Mouse (Mus musculus) heart, embryonic 14.5 days (tissue): ENCODE data around the gene Scgb1a1. TPM values are rescaled to one million over a fixed set of nuclear protein-coding genes. Genes with fewer than 3 reads are reported as not detected.

Experiments used
- ATAC-seq: fragments of 200-750 bp; cut with Nextera tagmentation; 2 replicates; pipeline ENCODE4 v1.8.0; 2017; ENCODE audit warnings: low read depth, moderate TSS enrichment; ENCODE audit not compliant: insufficient number of reproducible peaks, insufficient read depth, low FRiP score
- H3K27ac ChIP-seq, 2 experiments: fragments of 200-500 bp in 1 of 2; fragments of 300-500 bp in 1 of 2; sonication (generic) in 1 of 2; replicated peaks in 1 of 2; 2 replicates each; pipeline ENCODE4 v1.5.1; 2012 to 2014; ENCODE audit warnings: low read depth in 2 of 2, low read length in 2 of 2, control low read depth in 1 of 2, mild to moderate bottlenecking in 1 of 2, mixed read lengths in 1 of 2; ENCODE audit not compliant: control insufficient read depth in 1 of 2, insufficient read depth in 1 of 2
- H3K27me3 ChIP-seq: fragments of 300-500 bp; sonication (generic); 2 replicates; pipeline ENCODE4 v1.6.1; 2014; ENCODE audit warnings: mild to moderate bottlenecking, low read length, control low read depth; ENCODE audit not compliant: control insufficient read depth, insufficient read depth
- H3K36me3 ChIP-seq: fragments of 300-500 bp; sonication (generic); 2 replicates; pipeline ENCODE4 v1.6.1; 2014; ENCODE audit warnings: mild to moderate bottlenecking, control low read depth, low read length, mixed read lengths; ENCODE audit not compliant: control insufficient read depth, insufficient read depth
- H3K4me1 ChIP-seq, 2 experiments: fragments of 200-500 bp in 1 of 2; fragments of 300-500 bp in 1 of 2; sonication (generic) in 1 of 2; 2 replicates each; pipeline ENCODE4 v1.6.1; 2012 to 2014; ENCODE audit warnings: low read length in 2 of 2, control low read depth in 1 of 2, mixed read lengths in 1 of 2; ENCODE audit not compliant: control insufficient read depth in 2 of 2, insufficient read depth in 2 of 2
- H3K4me2 ChIP-seq: fragments of 300-500 bp; sonication (generic); 2 replicates; pipeline ENCODE4 v1.6.1; 2014; ENCODE audit warnings: mild to moderate bottlenecking, low read length
- H3K4me3 ChIP-seq, 2 experiments: fragments of 200-500 bp in 1 of 2; fragments of 300-500 bp in 1 of 2; sonication (generic) in 1 of 2; 2 replicates each; pipeline ENCODE4 v1.5.1; 2012 to 2014; ENCODE audit warnings: low read length in 2 of 2, mild to moderate bottlenecking in 2 of 2, control low read depth in 1 of 2, low read depth in 1 of 2, moderate library complexity in 1 of 2; ENCODE audit not compliant: control insufficient read depth in 1 of 2, insufficient read depth in 1 of 2
- H3K9ac ChIP-seq: fragments of 300-500 bp; sonication (generic); 2 replicates; pipeline ENCODE4 v1.6.1; 2014; ENCODE audit warnings: mild to moderate bottlenecking, low read length
- H3K9me3 ChIP-seq: fragments of 300-500 bp; sonication (generic); 2 replicates; pipeline ENCODE4 v1.6.1; 2016; ENCODE audit warnings: low read length, control low read depth; ENCODE audit not compliant: control insufficient read depth
- WGBS: fragments of 180-500 bp; shearing (Covaris S2); extraction: QIAGEN DNeasy Blood & Tissue Kit; methylation state at CpG from one replicate; pipeline ENCODE4 v1.1.7; 2014; 5-methylcytosine and 5-hydroxymethylcytosine counted together
- polyA plus RNA-seq: library from polyadenylated mRNA; unstranded; fragments of >200 nt; fragmentation: Nextera tagmentation; extraction: Ambion mirVana; gene quantifications from 2 replicates; pipeline ENCODE4 v1.2.1, GENCODE M21; 2014

Scgb1a1 gene
- polyA plus RNA-seq, 1 experiment from 2014 or later, result not detected

DNA sequence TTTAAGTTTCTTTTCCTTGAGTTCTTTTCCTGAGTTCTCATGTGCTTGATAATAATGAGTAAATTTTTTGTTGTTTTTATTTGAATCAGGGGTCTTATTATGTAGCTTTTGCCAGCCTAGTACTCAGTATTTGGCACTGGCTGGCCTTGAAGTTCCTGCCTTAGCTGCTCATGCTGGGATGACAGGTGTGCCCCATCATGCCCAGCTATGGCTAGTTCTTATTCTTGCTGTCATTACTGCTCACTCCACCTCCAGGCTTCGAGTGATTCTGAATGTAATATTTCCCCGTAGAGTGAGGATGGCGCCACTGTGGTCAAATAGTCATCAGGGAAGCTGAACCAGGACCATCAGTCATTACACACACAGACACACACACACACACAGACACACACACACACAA, 23.9 kb downstream of the Scgb1a1 start:
- Histone ChIP-seq H3K36me3 (no peaks in the 10 kb centered on the region), H3K9ac (no peak overlapping the region), H3K4me1 (peaks cover 3 to 7% of the 10 kb centered on the region in 2 experiments; a peak in 2 of 4 replicates), H3K9me3 (no peaks in the 10 kb centered on the region), H3K27me3 (no peaks in the 10 kb centered on the region), H3K4me3 (no peak overlapping the region), H3K4me2 (no peak overlapping the region), H3K27ac (no peak overlapping the region)
- no peak for ATAC-seq
- 84% methylated on average over 3 of the region's 3 CpGs for WGBS

DNA sequence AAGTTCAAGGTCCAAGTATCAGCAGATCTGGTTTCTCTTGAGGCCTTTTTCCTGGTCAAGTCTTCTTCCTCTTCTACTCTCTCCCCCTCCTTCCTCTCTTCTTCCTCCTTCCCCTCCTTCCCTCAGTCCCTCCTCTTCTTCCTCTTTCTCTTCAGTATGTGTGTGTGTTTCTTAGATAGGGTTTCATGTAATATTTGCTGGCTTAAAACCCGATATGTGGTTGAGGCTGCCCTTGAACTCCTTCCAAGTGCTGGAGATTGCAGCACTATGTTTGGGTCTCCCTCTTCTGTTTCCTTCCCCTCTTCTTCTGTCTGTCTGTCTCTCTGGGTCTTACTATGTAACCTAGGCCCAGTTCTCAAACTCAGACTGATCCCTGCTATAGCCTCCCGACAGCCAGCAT, 24.9 kb downstream of the Scgb1a1 start:
- WGBS, result 79% methylated on average over 2 of the region's 2 CpGs
- peaks cover 3 to 7% of the 10 kb centered on the region in 2 experiments; a peak in 2 of 4 replicates for H3K4me1 ChIP-seq
- no peaks in the 10 kb centered on the region for H3K9me3 ChIP-seq
- ATAC-seq, result no peak
- no peaks in the 10 kb centered on the region for H3K36me3 ChIP-seq
- no peak overlapping the region for H3K4me3 ChIP-seq
- H3K27me3 ChIP-seq, result no peaks in the 10 kb centered on the region
- H3K9ac ChIP-seq, result no peak overlapping the region
- H3K4me2 ChIP-seq, result no peak overlapping the region
- no peak overlapping the region for H3K27ac ChIP-seq

DNA sequence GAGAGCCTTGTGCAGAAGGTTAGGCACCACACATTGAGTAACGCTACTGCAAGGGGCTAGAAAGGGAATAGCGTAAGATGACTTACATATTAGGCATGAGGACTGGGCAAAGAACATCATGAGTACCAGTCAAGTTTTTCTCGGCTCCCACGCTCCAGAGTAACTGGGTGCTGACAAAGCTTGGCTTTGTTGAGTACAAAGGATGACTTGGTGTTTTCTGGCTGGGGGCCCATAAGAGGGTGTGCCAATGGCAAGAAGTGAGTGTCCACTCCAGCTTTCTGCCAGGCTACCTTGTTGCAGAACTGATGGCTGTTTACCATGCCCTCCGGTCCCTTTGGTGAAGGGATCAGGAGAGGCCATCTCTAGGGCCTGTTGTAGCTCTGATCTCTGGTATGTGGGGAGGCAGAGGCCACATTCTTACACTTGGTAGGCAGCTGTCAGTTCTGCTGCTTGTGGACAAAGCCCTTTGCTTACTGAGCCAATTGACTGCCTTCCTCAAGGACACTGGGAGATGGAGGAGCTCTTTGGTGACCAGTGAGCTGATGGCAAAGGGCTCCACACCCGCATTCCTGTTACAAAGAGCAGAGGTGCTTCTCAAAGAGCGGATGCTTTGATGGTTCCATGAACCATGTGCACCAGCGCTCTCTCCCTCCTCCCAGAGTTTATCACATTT, 26.4 kb downstream of the Scgb1a1 start:
- H3K4me1 ChIP-seq, result peaks cover 3 to 7% of the 10 kb centered on the region in 2 experiments; a peak in 2 of 4 replicates
- no peaks in the 10 kb centered on the region for H3K9me3 ChIP-seq
- no peak overlapping the region for H3K4me2 ChIP-seq
- no peak overlapping the region for H3K9ac ChIP-seq
- H3K36me3 ChIP-seq, result no peaks in the 10 kb centered on the region
- H3K27me3 ChIP-seq, result no peaks in the 10 kb centered on the region
- no peak for ATAC-seq
- WGBS, result 80% methylated on average over 8 of the region's 8 CpGs
- H3K27ac ChIP-seq, result no peak overlapping the region
- no peak overlapping the region for H3K4me3 ChIP-seq

DNA sequence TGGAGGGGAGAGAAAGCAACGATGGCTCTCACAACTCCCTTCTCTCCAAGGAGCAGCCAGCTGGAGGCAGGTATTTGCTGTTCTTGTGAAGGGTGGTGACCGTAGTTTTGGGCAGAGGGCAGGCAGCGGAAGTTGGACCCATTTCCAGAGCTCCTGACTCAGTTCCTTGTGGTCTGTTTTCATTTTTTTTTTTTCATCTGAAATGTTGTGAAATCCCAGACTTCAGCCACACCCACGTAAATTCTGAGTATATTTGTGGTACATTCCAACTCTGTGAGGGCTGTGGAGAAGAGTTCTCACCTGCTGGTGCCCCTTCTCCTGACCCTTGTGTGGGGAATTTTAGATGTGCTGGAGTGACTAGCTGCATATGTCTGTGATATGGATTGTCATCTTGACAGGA, 27.7 kb downstream of the Scgb1a1 start:
- H3K4me3 ChIP-seq, result no peak overlapping the region
- H3K4me1 ChIP-seq, result peaks cover 0 to 4% of the 10 kb centered on the region in 2 experiments; a peak in 1 of 4 replicates
- H3K36me3 ChIP-seq, result no peaks in the 10 kb centered on the region
- H3K9me3 ChIP-seq, result no peaks in the 10 kb centered on the region
- H3K4me2 ChIP-seq, result no peak overlapping the region
- 79% methylated on average over 4 of the region's 4 CpGs for WGBS
- H3K27ac ChIP-seq, result no peak overlapping the region
- H3K27me3 ChIP-seq, result no peaks in the 10 kb centered on the region
- ATAC-seq, result no peak
- H3K9ac ChIP-seq, result no peak overlapping the region

DNA sequence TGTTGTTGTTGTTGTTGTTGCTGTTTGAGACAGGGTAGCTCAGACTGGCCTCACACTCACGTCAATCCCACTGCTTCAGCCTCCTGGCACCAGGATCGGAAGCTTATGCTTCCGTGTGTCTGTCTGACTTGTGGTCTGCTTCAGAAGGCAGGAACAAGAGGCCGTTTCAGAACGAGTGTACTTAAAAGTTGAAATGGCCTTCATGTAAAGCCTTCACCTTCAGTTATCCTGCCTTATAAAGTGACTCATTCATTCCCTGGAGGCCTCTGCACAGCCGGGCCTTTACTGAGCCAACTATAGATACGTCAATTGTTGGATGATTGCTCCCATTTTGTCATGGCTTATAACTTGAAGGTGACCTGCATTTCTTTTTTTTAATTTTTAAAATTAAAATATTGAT, 28.4 kb downstream of the Scgb1a1 start:
- Histone ChIP-seq H3K9ac (no peak overlapping the region), H3K36me3 (no peaks in the 10 kb centered on the region), H3K4me2 (no peak overlapping the region), H3K27ac (no peak overlapping the region), H3K4me1 (peaks cover 0 to 4% of the 10 kb centered on the region in 2 experiments; a peak in 1 of 4 replicates), H3K4me3 (no peak overlapping the region), H3K9me3 (no peaks in the 10 kb centered on the region), H3K27me3 (no peaks in the 10 kb centered on the region)
- no peak for ATAC-seq
- 63% methylated on average over 7 of the region's 7 CpGs for WGBS

DNA sequence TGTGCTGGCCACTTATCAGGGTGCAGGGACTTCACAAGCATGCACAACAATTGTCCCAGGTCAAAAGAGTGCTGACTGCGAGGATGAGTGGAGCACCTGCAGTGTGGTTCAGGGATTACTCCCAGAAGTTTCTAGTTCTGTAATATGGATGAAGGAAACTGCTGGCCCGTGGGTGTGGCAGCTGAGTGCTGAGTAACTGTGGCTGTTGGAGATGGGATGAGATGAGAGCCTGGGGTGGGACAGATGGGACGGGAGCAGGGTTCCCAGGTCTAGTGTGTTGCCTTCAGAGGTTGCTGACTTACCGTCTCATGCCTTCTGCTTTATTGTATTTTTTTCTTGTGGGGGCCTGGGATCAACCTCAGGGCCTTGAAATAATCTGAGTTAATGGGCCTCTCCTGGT, 28.8 kb downstream of the Scgb1a1 start:
- H3K9ac ChIP-seq, result no peak overlapping the region
- H3K4me1 ChIP-seq, result peaks cover 0 to 4% of the 10 kb centered on the region in 2 experiments; a peak in 1 of 4 replicates
- H3K4me3 ChIP-seq, result no peak overlapping the region
- no peaks in the 10 kb centered on the region for H3K9me3 ChIP-seq
- H3K27me3 ChIP-seq, result no peaks in the 10 kb centered on the region
- 76% methylated on average over 4 of the region's 4 CpGs for WGBS
- no peaks in the 10 kb centered on the region for H3K36me3 ChIP-seq
- H3K4me2 ChIP-seq, result no peak overlapping the region
- ATAC-seq, result no peak
- H3K27ac ChIP-seq, result no peak overlapping the region

DNA sequence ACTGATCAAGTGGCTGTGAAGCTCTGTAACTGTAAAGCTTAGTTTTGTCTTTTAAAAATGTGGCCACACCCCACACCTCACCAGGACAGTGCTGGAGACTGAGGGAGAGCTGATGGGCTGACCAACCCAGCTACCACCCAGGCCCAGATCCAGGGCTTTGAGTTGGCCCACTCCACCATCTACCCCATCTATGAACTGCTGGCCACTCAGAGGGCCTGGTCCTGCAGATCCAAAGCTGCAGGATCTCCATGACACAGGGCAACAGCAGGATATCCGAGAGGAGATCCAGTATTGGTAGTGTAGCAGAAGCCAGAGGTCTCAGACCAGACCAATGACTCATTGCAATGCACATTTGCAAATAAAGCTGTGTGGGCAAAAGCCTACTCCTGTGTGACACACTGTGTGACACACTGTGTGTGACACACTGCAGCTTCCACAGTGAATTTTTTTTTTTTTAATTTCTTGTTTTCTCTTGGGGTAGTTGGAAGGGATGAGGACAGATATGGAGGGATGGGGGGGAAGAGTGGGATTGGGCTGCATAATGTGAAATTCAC, 29.4 kb downstream of the Scgb1a1 start:
- H3K4me2 ChIP-seq, result no peak overlapping the region
- H3K27ac ChIP-seq, result no peak overlapping the region
- H3K36me3 ChIP-seq, result no peaks in the 10 kb centered on the region
- peaks cover 3 to 4% of the 10 kb centered on the region in 2 experiments; a peak in 1 of 4 replicates for H3K4me1 ChIP-seq
- 57% methylated on average over 1 of the region's 1 CpGs for WGBS
- no peak overlapping the region for H3K4me3 ChIP-seq
- no peak overlapping the region for H3K9ac ChIP-seq
- H3K27me3 ChIP-seq, result no peaks in the 10 kb centered on the region
- H3K9me3 ChIP-seq, result no peaks in the 10 kb centered on the region
- ATAC-seq, result no peak

DNA sequence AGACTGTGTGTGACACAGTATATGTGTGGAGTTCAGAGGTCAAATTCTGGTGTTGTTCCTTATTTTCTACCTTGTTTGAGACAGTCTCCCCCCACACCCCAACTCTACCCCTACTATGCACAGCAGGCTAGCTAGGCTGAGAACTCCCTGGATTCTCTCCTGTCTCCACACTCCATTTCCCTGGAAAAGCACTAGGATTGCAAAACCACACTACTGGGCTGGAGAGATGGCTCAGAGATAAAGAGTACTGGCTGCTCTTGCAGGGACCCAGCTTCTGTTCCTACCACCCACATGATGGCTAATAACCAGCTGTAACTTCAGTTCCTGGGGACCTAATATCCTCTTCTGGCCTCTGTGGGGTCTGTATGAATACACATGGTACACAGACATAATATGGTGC, 30.1 kb downstream of the Scgb1a1 start:
- no peak overlapping the region for H3K27ac ChIP-seq
- H3K9me3 ChIP-seq, result no peaks in the 10 kb centered on the region
- no peak overlapping the region for H3K4me2 ChIP-seq
- no peak overlapping the region for H3K4me3 ChIP-seq
- ATAC-seq, result no peak
- no peaks in the 10 kb centered on the region for H3K27me3 ChIP-seq
- peaks cover 8 to 10% of the 10 kb centered on the region in 2 experiments for H3K4me1 ChIP-seq
- no peak overlapping the region for H3K9ac ChIP-seq
- H3K36me3 ChIP-seq, result no peaks in the 10 kb centered on the region
